Mouse (Mus musculus): ENCODE data around the gene Grb10. TPM values are rescaled to one million over a fixed set of nuclear protein-coding genes. Genes with fewer than 3 reads are reported as not detected.

Grb10 gene
- polyA plus RNA-seq, 1 experiment: not detected

- no peak for TF ChIP-seq CTCF (IDR thresholded peaks at IDR 0.05; ENCODE audit: insufficient read depth, low read depth, low read length)
- TF ChIP-seq POLR2A (IDR thresholded peaks at IDR 0.05; ENCODE audit: insufficient read depth, low read depth, low read length): no peak
- no peaks in the 10 kb centered on the region for H3K4me1 ChIP-seq (ENCODE audit: control insufficient read depth, insufficient read depth, low read length)
- WGBS: 51% methylated on average over 3 of the region's 3 CpGs
These were observed 15.4 kb downstream of the Grb10 start for GRCm38 (mm10) chr11:12023051-12023450.

GRCm38 (mm10) chr11:12019651-12020050 lies 18.8 kb downstream of the Grb10 start:
- TF ChIP-seq CTCF (IDR thresholded peaks at IDR 0.05; ENCODE audit: insufficient read depth, low read depth, low read length): no peak
- no peak for TF ChIP-seq POLR2A (IDR thresholded peaks at IDR 0.05; ENCODE audit: insufficient read depth, low read depth, low read length)
- no peaks in the 10 kb centered on the region for H3K4me1 ChIP-seq (ENCODE audit: control insufficient read depth, insufficient read depth, low read length)
- H3K27ac ChIP-seq (ENCODE audit: insufficient read depth, low read depth, low read length): no peak overlapping the region
- no peak overlapping the region for H3K4me3 ChIP-seq (ENCODE audit: insufficient read depth, low read depth, low read length)
- WGBS: 86% methylated on average over 1 of the region's 1 CpGs

More at GRCm38 (mm10) chr11:12023051-12023450, 15.4 kb downstream of the Grb10 start:
- Histone ChIP-seq H3K4me3 (ENCODE audit: insufficient read depth, low read depth, low read length) (no peak overlapping the region), H3K27ac (ENCODE audit: insufficient read depth, low read depth, low read length) (no peak overlapping the region)

- Histone ChIP-seq H3K4me3 (ENCODE audit: insufficient read depth, low read depth, low read length) (no peak overlapping the region), H3K27ac (ENCODE audit: insufficient read depth, low read depth, low read length) (no peak overlapping the region), H3K4me1 (ENCODE audit: control insufficient read depth, insufficient read depth, low read length) (no peaks in the 10 kb centered on the region)
- TF ChIP-seq POLR2A (IDR thresholded peaks at IDR 0.05; ENCODE audit: insufficient read depth, low read depth, low read length) (no peak), CTCF (IDR thresholded peaks at IDR 0.05; ENCODE audit: insufficient read depth, low read depth, low read length) (no peak)
- WGBS: 95% methylated on average over 4 of the region's 4 CpGs
These were observed 19.9 kb downstream of the Grb10 start for GRCm38 (mm10) chr11:12018604-12019003.

- 94% methylated on average over 3 of the region's 3 CpGs for WGBS
- TF ChIP-seq CTCF (IDR thresholded peaks at IDR 0.05; ENCODE audit: insufficient read depth, low read depth, low read length): no peak
- TF ChIP-seq POLR2A (IDR thresholded peaks at IDR 0.05; ENCODE audit: insufficient read depth, low read depth, low read length): no peak
- Histone ChIP-seq H3K27ac (ENCODE audit: insufficient read depth, low read depth, low read length) (no peak overlapping the region), H3K4me3 (ENCODE audit: insufficient read depth, low read depth, low read length) (no peak overlapping the region), H3K4me1 (ENCODE audit: control insufficient read depth, insufficient read depth, low read length) (no peaks in the 10 kb centered on the region)
These were observed 28.4 kb downstream of the Grb10 start for GRCm38 (mm10) chr11:12010084-12010483.

- Histone ChIP-seq H3K27ac (ENCODE audit: insufficient read depth, low read depth, low read length) (no peak overlapping the region), H3K4me1 (ENCODE audit: control insufficient read depth, insufficient read depth, low read length) (no peaks in the 10 kb centered on the region), H3K4me3 (ENCODE audit: insufficient read depth, low read depth, low read length) (no peak overlapping the region)
- WGBS: 61% methylated on average over 4 of the region's 4 CpGs
- TF ChIP-seq POLR2A (IDR thresholded peaks at IDR 0.05; ENCODE audit: insufficient read depth, low read depth, low read length): no peak
- no peak for TF ChIP-seq CTCF (IDR thresholded peaks at IDR 0.05; ENCODE audit: insufficient read depth, low read depth, low read length)
These were observed 38.1 kb downstream of the Grb10 start for GRCm38 (mm10) chr11:12000293-12000910.

- no peak for TF ChIP-seq CTCF (IDR thresholded peaks at IDR 0.05; ENCODE audit: insufficient read depth, low read depth, low read length)
- TF ChIP-seq POLR2A (IDR thresholded peaks at IDR 0.05; ENCODE audit: insufficient read depth, low read depth, low read length): no peak
- Histone ChIP-seq H3K4me1 (ENCODE audit: control insufficient read depth, insufficient read depth, low read length) (no peaks in the 10 kb centered on the region), H3K4me3 (ENCODE audit: insufficient read depth, low read depth, low read length) (no peak overlapping the region), H3K27ac (ENCODE audit: insufficient read depth, low read depth, low read length) (no peak overlapping the region)
- 82% methylated on average over 3 of the region's 3 CpGs for WGBS
These were observed 39.6 kb downstream of the Grb10 start for GRCm38 (mm10) chr11:11998881-11999280.

- Histone ChIP-seq H3K4me1 (ENCODE audit: control insufficient read depth, insufficient read depth, low read length) (no peaks in the 10 kb centered on the region), H3K4me3 (ENCODE audit: insufficient read depth, low read depth, low read length) (no peak overlapping the region), H3K27ac (ENCODE audit: insufficient read depth, low read depth, low read length) (no peak overlapping the region)
- 38% methylated on average over 1 of the region's 1 CpGs for WGBS
- TF ChIP-seq POLR2A (IDR thresholded peaks at IDR 0.05; ENCODE audit: insufficient read depth, low read depth, low read length) (no peak), CTCF (IDR thresholded peaks at IDR 0.05; ENCODE audit: insufficient read depth, low read depth, low read length) (no peak)
These were observed 41.4 kb downstream of the Grb10 start for GRCm38 (mm10) chr11:11997045-11997444.

GRCm38 (mm10) chr11:11995371-11995770 lies 43.1 kb downstream of the Grb10 start:
- TF ChIP-seq POLR2A (IDR thresholded peaks at IDR 0.05; ENCODE audit: insufficient read depth, low read depth, low read length) (no peak), CTCF (IDR thresholded peaks at IDR 0.05; ENCODE audit: insufficient read depth, low read depth, low read length) (no peak)
- 93% methylated on average over 1 of the region's 1 CpGs for WGBS
- Histone ChIP-seq H3K4me1 (ENCODE audit: control insufficient read depth, insufficient read depth, low read length) (no peaks in the 10 kb centered on the region), H3K4me3 (ENCODE audit: insufficient read depth, low read depth, low read length) (no peak overlapping the region), H3K27ac (ENCODE audit: insufficient read depth, low read depth, low read length) (no peak overlapping the region)

- TF ChIP-seq CTCF (IDR thresholded peaks at IDR 0.05; ENCODE audit: insufficient read depth, low read depth, low read length) (no peak), POLR2A (IDR thresholded peaks at IDR 0.05; ENCODE audit: insufficient read depth, low read depth, low read length) (no peak)
- 85% methylated on average over 5 of the region's 5 CpGs for WGBS
- Histone ChIP-seq H3K27ac (ENCODE audit: insufficient read depth, low read depth, low read length) (no peak overlapping the region), H3K4me1 (ENCODE audit: control insufficient read depth, insufficient read depth, low read length) (no peaks in the 10 kb centered on the region), H3K4me3 (ENCODE audit: insufficient read depth, low read depth, low read length) (no peak overlapping the region)
These were observed 44.7 kb downstream of the Grb10 start for GRCm38 (mm10) chr11:11993807-11994206.

Data from olfactory bulb, adult 2 months (tissue).